Mouse (Mus musculus): ENCODE results near the gene Rhobtb3. TPM values are rescaled to one million over a fixed set of nuclear protein-coding genes. Genes with fewer than 3 reads are reported as not detected.
"Not testable (repeated sequence)": the region's sequence is repeated elsewhere in the genome, so short reads cannot be mapped to it uniquely, and the experiment has no call there.

Rhobtb3 gene
- polyA plus RNA-seq, 1 experiment, result 10.8 TPM

- not testable (repeated sequence) for DNase-seq (ENCODE audit: low read depth)
Measured at GRCm38 (mm10) chr13:75929071-75929470, 14.7 kb downstream of the Rhobtb3 start.

- DNase-seq (ENCODE audit: low read depth), result no peak
Measured at GRCm38 (mm10) chr13:75927951-75928350, 15.8 kb downstream of the Rhobtb3 start.

- DNase-seq (ENCODE audit: low read depth), result no peak
Measured at GRCm38 (mm10) chr13:75914151-75914550, 29.6 kb downstream of the Rhobtb3 start.

- no peak for DNase-seq (ENCODE audit: low read depth)
Measured at GRCm38 (mm10) chr13:75908187-75908586, 35.5 kb downstream of the Rhobtb3 start.

- DNase-seq (ENCODE audit: low read depth), result no peak
Measured at GRCm38 (mm10) chr13:75907133-75907532, 36.6 kb downstream of the Rhobtb3 start.

- DNase-seq (ENCODE audit: low read depth), result no peak
Measured at GRCm38 (mm10) chr13:75904660-75905059, 39.1 kb downstream of the Rhobtb3 start.

- not testable (repeated sequence) for DNase-seq (ENCODE audit: low read depth)
Measured at GRCm38 (mm10) chr13:75900928-75901327, 42.8 kb downstream of the Rhobtb3 start.

GRCm38 (mm10) chr13:75892876-75893275 lies 50.8 kb downstream of the Rhobtb3 start:
- DNase-seq (ENCODE audit: low read depth), result no peak

GRCm38 (mm10) chr13:75892291-75892690 lies 51.4 kb downstream of the Rhobtb3 start:
- no peak for DNase-seq (ENCODE audit: low read depth)

- DNase-seq (ENCODE audit: low read depth), result no peak
Measured at GRCm38 (mm10) chr13:75891868-75892267, 51.9 kb downstream of the Rhobtb3 start.

GRCm38 (mm10) chr13:75883792-75884191 lies 59.9 kb downstream of the Rhobtb3 start:
- DNase-seq (ENCODE audit: low read depth), result no peak

GRCm38 (mm10) chr13:75880501-75880900 lies 63.2 kb downstream of the Rhobtb3 start:
- DNase-seq (ENCODE audit: low read depth), result no peak

GRCm38 (mm10) chr13:75879756-75880155 lies 64.0 kb downstream of the Rhobtb3 start:
- DNase-seq (ENCODE audit: low read depth), result no peak

GRCm38 (mm10) chr13:75877907-75878306 lies 65.8 kb downstream of the Rhobtb3 start:
- no peak for DNase-seq (ENCODE audit: low read depth)

GRCm38 (mm10) chr13:75876592-75876991 lies 67.1 kb downstream of the Rhobtb3 start:
- DNase-seq (ENCODE audit: low read depth), result peak; percentile 47

- not testable (repeated sequence) for DNase-seq (ENCODE audit: low read depth)
Measured at GRCm38 (mm10) chr13:75876188-75876587, 67.5 kb downstream of the Rhobtb3 start.

- no peak for DNase-seq (ENCODE audit: low read depth)
Measured at GRCm38 (mm10) chr13:75874608-75875376, 68.9 kb downstream of the Rhobtb3 start.

- no peak for DNase-seq (ENCODE audit: low read depth)
Measured at GRCm38 (mm10) chr13:75867876-75868275, 75.8 kb downstream of the Rhobtb3 start.

- DNase-seq (ENCODE audit: low read depth), result no peak
Measured at GRCm38 (mm10) chr13:75865486-75866184, 78.1 kb downstream of the Rhobtb3 start.

- DNase-seq (ENCODE audit: low read depth), result no peak
Measured at GRCm38 (mm10) chr13:75859264-75859844, 84.4 kb downstream of the Rhobtb3 start.

- DNase-seq (ENCODE audit: low read depth), result no peak
Measured at GRCm38 (mm10) chr13:75853118-75853517, 90.6 kb downstream of the Rhobtb3 start.

- no peak for DNase-seq (ENCODE audit: low read depth)
Measured at GRCm38 (mm10) chr13:75852027-75852426, 91.7 kb downstream of the Rhobtb3 start.

- DNase-seq (ENCODE audit: low read depth), result no peak
Measured at GRCm38 (mm10) chr13:75847027-75847426, 96.7 kb downstream of the Rhobtb3 start.
